Mouse (Mus musculus) lung, adult 2 months (tissue): ENCODE measurements around the gene Clk3.

Source experiments
- CTCF ChIP-seq: fragments of 200-500 bp; IDR thresholded peaks from 2 replicates; pipeline ENCODE4 v1.5.1; 2011; ENCODE audit warnings: mild to moderate bottlenecking, low read length, control low read depth; ENCODE audit not compliant: insufficient read depth
- POLR2A ChIP-seq: fragments of 200-500 bp; IDR thresholded peaks from 2 replicates; pipeline ENCODE4 v1.6.1; 2011; ENCODE audit warnings: low read depth, mild to moderate bottlenecking, control low read depth, low read length, borderline replicate concordance; ENCODE audit errors: extremely low read depth

DNA sequence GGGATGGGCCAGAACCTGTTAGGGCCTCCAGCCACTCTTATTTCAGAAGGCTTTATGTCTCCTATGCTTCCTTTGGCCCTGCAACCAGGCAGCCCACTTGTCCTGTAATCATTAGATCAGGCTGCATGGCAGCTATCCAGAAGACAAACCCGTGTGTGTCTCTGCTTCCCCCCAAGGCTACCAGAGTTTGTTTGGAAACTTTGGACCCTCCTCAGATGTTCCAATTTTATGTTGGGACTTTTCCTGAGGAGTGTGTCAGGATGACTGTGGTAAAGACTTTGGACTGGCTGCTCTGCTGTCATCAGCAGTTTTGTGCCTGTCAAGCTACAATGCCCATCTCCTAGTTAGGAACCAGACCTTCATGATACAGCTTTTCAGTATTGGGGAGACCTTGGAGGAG lies 16.8 kb downstream of the Clk3 start:
- TF ChIP-seq POLR2A, result no peak
- TF ChIP-seq CTCF, result no peak
